Mouse (Mus musculus): Measurements from ENCODE around the gene Tlk1.
"Not testable (repeated sequence)": the region's sequence is repeated elsewhere in the genome, so short reads cannot be mapped to it uniquely, and the experiment has no call there.

The Tlk1 gene

DNA sequence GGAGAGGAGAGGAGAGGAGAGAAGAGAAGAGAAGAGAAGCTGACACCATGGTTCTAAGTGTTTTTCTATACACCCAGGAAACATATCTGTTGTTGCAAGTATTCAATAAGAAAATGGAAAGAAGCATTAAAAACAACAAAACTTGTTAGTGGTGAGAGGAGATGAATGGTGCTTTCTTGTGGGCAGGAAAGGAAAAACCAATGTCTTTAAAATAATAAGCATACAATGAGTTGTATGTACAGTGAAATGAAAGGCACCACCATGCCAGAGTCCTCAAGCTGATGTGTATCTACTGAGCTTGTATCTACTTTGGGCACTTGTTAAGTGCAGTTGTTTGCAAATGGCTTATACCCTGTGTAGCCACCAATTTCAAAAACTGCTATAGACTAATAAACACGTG lies 7.7 kb upstream of the Tlk1 start:
- no peak for DNase-seq (ENCODE audit: low read depth, low spot score)

DNA sequence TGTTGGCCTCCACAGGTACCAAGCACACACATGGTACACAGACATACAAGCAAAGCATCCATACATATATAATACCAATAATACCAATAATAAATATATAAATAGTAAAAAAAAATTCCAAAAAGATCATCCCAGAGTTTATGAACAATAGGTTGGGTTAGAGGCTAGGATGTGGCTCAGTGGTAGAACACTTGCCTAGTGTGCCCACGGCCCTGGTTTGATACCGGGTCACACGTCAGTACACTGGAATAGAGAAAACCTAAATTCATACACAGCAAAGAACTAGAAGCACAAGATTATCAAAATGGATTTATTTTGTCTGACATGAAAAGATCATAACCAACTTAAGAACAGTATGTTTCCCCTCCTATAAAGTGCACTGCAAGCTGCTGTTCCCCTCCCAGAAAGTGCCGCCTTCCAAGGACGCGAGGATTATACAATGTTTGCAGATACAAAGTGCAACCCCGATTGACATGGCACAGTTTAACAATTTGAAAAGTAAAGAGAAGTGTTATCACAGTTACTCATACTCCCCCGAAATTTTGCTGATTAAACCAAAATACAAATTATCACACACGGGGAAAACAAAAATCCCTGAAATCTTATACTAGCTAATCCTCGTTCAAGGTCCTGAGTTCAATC lies 6.3 kb upstream of the Tlk1 start:
- no peak for DNase-seq (ENCODE audit: low read depth, low spot score)

DNA sequence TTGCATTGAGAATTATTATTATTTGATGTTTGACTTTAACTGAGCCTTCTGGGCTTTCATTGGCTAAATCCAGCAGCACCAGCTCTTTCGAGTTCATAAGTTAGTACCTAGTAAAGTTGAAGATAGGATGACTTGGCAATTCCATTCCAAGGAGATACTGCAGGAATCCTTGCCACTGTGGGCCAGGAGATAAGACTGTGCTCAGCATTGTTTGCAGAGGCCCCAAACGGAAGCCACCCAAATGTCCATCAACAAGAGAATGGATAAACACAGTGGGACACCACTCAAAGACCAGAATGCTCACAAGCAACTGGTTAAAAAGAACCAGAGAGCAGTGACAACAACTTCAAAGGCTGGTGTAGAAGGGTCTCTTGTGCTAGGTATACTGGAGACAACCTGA lies 5.2 kb upstream of the Tlk1 start:
- no peak for DNase-seq (ENCODE audit: low read depth, low spot score)

DNA sequence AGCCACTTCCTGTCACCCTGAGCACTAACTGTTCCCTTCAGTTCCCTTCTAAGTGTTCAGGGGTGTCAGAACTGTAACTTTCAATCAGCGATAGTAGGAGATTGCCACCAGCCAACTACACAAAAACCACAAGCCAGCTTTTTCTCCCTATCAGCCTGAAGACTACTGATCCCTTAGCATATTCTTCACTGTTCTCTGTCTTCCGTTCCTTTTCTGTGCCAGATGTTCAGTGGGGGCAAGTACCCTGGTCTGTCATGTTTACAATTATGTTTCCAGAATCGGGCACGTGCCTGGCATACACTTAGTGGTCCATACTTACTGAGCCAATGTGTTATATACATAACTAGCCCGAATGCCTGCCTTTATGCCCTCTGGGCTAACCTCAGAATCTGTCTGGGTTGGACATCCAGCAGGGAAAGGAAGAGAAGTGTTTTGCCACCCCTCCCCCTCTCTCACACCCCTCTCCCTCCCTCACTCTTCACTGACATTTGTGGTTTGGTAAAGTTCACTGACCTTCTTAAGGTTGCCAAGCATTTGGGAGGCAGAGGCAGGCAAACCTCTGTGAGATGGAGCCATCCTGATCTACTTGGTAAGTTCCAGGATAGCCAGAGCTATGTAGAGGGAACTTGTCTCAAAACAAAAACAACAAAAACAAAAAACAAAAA lies 4.5 kb upstream of the Tlk1 start:
- DNase-seq (ENCODE audit: low read depth, low spot score), result no peak

DNA sequence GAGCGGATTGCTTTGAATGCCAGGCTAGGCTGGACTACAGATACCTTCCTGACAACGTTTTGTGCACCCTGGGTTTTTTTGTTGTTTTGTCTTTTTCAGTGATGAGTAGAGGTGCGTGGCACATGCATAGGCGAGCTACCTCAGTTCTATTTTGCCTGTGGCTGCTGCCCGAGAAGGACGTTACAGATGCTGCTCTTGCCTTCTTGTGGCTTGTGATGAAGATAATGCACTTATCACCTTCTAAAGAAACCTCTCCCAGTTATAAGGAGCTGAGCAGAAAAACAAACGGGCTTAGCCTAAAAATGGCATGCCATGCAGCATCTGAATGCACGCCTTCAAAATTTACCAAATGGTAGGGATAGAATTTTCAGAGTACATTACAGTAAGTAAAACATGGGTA lies 2.3 kb upstream of the Tlk1 start:
- DNase-seq (ENCODE audit: low read depth, low spot score), result no peak

DNA sequence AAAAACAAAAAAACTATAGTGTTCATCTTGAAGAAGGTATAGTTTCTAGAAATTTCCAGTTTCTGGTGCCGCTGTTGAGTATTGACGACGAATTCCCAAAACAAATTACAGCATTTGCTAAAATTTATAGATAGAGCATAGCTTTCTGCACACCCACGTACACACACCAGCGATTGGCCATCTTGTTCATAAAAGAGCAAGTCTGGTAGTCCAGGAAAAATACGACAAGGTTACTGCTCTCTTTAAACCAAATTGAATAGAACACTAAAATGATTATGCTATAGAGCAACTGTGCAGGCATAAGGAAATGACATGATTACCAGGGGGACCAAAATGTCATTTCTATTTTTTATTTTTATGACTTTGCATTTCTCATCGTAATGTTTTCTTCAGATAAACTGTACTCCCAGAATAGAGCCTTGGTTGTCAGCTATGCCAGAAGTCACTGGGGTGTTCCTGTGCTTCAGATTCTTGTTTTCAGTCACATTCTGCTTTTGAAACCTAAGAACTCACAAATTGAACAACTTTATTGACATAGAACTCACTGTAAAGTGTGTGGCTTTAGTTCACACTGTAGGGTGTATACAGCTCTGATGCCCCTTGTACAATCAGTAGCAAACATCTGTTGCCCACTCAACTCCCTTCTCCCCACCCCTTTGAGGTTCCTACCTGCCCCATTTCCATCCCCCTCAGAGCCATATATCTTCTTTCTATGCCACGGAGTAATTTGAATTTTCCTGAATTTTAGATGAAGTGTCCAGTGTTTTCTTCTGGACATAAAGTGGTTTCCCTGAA lies 1.1 kb upstream of the Tlk1 start:
- no peak for DNase-seq (ENCODE audit: low read depth, low spot score)

DNA sequence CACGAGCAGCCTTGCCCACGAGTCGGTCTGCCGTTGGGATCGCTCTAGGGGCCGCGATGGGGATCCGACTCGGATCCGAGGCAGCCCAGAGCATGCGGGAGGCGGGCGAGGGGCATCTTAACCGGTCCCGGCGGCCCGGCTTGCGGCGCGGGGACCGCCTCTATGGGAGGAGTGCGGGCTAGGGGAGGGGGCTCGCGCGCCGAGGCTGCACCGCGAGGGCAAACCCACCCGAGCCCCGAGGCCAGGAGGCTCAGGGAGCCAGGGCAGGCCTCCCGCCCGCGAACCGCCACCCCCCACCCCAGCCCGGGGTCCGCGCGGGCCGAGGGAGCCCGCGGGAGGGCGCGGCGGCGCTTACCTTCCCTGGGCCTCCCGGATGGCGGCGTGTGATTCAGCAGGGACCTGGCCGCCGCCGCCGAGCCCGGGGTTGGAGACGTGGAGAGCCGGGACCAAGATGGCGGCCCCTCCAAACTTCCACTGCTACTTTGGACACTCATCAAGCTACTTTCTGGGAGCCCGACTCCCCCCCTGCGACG lies 624 bp downstream of the Tlk1 start:
- no peak for DNase-seq (ENCODE audit: low read depth, low spot score)

DNA sequence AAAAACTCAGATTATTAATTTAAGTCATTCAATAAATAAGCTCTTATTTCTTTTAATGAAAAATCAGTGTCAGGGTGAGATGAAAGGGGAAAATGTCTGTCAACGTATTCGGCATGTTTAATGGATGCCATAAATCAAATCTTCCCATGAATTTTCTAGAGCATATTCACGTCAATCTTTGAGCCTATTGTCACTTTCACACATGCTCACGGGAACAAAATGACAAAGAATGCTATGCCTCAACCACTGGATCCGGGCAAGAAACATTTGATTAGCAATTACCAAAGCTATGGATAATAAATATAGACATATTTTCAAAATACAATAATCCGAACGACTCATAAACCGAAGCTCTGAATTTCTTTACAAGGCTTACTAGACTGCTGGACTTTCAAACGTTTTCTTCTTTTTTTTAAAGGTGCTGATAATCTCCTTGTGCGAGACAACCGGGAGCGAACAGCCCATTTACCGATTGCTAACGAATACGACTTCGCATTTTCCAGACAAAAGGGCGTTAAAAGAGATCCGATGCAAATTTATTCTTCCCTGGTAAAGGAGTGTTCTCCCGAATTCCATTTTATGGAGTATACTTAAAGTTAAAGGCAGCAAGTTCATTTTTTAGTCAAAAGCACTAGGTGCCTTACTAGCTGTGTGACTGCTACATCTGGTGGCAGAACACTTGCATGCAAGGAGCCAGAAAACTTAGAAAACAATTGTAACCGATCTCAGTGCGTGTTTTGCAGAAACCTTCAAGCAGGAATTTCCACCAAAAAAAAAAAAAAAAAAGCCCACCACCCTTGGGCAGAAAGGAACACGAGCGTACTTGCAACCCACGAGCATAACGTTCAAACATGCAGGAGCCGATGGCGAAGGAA lies 1.4 kb downstream of the Tlk1 start:
- peak; percentile 74 for DNase-seq (ENCODE audit: low read depth, low spot score)

DNA sequence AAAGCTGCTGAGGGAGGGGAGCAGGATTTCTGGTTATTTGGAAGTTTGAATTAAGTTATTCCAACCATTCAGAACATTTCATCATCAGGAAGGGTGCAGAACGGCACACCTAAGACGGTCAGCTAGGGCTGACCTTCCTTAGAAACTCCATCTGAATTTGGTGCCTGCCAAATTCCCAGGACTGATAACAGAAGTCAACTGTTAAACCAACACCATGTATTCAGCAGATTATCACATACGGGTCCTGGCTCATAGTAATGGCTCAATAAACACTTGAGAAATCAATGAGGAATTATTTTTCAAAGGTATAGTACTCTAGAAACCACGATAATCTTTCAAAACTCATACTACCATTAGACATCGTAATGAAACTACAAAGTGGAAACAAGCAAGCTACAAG lies 2.1 kb downstream of the Tlk1 start:
- no peak for DNase-seq (ENCODE audit: low read depth, low spot score)

DNA sequence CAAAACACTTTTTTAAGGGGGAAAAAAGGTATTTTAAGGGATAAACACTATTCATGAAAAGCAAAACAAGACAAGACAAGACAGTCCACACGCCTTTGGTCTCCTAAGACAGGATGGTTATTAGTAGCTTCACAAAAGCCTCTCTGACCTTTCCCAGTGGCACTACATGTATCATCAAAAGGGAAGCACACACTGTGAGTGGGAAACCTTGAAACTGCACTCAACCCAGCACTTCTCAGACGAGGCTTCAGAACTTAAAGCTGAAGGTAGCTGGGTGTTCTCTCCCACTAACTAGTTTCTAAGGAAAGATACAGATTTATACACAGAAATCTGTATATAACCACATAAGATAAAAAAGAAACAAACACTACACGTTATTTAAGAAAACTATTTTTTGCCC lies 8.6 kb downstream of the Tlk1 start:
- no peak for DNase-seq (ENCODE audit: low read depth, low spot score)

DNA sequence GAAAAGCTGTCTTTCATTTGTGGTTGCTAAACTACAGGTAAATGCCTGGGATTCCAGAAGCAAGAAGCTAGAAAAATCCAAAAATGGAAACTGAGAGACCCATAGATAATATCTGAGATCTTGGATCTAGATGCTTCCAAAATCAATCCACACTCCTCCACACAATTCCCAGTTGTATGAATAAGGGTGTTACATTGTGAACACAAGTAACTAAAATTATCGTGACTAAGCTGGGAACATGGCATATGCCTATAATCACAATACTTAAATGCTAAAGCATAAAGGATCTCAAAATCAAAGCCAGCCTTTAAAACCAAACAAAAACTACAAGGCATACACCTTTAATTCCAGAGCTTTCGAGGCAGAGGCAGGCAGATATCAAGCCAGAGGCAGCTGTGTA lies 9.5 kb downstream of the Tlk1 start:
- peak; percentile 67 for DNase-seq (ENCODE audit: low read depth, low spot score)

DNA sequence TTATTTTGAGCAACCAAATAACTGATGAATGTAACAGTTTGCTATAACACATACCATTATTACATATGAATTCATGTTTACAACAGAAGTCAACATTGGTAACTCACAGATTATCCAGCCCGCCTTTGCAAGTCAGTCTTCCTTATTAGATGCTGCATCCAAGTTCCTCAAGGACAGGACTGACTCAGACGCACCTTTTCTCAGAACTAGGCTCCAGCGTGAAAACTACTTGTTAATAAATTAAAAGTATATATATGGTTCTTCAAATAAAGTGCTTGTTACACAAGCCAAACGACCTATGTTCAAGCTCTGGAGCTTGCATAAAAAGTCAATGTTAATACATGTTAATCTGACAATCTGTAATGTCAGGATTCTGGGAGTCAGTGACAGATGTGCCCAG lies 11.9 kb downstream of the Tlk1 start:
- no peak for DNase-seq (ENCODE audit: low read depth, low spot score)

DNA sequence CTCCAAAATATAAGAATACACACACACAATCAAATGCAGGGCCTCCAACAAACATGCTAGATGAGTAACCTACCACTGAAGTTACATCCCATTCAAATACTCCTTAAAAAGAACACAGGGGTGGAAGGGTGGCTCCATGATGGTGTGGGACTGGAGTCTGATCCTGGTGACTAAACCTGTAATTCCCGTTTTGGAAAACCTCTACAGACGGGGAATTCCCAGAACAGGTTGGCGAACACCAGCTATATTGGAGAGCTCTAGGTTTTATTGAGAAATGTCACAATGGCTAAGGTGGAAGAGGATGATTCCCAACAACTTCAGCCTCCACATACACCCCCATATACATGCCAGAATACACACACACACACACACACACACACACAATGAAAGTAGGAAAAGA lies 14.1 kb downstream of the Tlk1 start:
- DNase-seq (ENCODE audit: low read depth, low spot score), result no peak

DNA sequence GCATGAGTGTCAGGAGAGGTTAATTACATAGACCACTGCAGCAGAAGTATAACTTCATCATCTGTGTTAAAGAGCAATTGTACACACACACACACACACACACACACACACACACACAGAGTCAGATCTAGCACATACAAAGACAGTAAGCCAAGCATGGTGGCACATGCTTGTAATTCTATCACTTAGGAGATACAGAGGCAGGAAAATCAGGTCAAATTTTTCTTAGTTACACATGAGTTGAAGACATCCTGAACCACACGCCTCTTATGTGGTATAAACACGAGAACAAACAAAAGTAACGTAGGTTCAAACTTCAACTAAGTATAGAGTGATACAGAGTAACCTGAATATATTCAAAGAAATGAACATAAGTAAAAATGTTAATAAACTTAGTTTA lies 15.6 kb downstream of the Tlk1 start:
- DNase-seq (ENCODE audit: low read depth, low spot score), result no peak

DNA sequence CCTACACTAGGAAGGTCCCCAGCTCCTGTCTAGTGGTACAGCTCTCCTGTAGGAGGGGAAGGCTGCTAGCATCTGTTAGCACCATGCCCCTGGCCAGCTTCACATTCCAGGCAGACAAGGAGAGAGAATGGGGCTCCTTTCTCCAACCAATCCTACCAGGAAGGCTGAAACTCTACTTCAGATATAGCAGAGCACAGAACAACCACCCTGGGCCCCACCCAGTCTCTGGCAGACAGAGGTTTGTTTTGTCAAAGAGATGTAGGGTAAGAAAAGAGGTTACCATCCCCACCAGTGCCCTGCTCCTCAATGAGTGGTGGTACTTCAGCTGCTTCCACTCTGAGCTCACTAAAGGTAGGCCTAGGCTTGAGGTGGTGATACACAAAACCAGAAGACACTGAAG lies 16.8 kb downstream of the Tlk1 start:
- DNase-seq (ENCODE audit: low read depth, low spot score), result no peak

DNA sequence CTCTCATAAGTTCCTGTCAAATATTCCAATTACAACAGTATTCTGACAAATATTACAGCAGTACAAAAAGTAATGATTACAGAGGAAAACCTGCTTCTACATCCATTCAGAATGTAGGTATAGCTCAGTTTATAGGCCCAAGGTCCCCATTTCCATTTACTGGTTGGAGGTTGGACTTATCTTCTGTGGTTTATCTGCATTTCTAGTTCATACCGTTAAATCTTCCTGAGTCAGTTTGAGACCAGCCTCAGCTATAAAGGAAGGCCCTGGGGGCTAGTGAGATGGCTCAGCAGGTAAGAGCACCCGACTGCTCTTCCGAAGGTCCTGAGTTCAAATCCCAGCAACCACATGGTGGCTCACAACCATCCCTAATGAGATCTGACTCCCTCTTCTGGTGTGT lies 17.9 kb downstream of the Tlk1 start:
- DNase-seq (ENCODE audit: low read depth, low spot score), result not testable (repeated sequence)

DNA sequence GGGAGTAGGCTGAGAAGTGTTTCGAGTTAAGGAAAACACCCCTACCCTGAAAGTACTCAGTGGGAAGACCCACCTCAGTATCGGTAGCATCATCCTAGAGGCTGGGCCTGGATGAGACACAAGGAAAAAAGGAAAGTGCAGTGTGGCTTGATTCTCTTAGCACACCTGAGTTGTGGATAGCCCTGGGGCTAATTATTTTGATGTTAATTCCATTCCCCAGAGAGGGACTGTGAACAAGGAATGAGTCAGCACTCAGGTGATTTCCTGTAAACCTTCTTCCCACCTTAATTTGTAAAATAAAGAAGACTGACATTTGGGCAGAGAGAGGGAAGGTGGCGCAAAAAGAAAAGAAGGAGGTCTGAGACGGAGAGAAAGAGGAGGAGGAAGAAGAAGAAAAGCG lies 19.5 kb downstream of the Tlk1 start:
- no peak for DNase-seq (ENCODE audit: low read depth, low spot score)

DNA sequence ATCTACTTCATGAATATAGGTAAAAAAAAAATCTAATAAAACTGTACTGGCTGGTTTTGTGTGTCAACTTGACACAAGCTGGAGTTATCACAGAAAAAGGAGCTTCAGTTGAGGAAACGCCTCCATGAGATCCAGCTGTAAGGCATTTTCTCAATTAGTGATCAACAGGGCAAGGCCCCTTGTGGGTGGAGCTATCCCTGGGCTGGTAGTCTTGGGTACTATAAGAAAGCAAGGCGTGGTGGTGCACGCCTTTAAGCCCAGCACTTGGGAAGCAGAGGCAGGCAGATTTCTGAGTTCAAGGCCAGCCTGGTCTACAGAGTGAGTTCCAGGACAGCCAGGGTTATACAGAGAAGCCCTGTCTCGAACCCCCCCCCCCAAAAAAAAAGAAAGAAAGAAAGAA lies 21.8 kb downstream of the Tlk1 start:
- not testable (repeated sequence) for DNase-seq (ENCODE audit: low read depth, low spot score)

DNA sequence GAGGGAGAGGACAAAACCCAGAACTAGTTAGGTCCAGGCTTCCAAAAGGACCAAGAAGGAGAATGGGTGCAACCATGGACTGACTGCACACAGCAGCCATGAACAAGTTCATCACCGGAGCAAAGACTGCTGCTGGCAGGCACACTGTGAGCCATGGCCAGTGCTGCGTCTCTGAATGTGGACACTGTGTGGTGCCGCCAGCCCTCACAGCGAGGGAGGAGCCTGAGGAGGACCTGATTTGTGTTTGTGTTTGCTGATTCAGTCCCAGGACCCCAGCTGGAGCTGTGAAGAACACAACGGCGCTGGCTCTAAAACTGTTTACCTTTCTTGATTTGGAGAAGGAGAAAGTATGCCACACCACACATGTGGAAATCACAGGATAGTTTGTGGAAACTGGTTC lies 22.9 kb downstream of the Tlk1 start:
- no peak for DNase-seq (ENCODE audit: low read depth, low spot score)

DNA sequence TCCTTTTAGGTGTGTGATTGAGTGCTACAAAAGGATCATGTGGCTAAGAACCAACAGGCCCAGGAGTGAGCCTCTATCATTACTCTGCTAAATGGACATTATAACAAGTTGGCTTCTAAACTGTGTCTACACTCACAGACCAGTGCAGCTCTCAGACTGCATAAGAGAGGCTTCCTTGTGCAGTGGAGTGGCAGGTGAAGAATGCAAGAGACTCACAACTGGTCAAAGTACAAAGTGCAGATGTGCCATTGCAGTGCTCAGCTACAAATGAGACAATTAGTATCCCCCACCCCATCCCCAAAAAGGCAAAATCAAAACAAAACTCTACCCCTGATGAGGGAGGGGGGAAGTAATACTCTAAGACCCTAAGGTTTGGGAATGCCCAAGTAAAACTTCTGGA lies 24.0 kb downstream of the Tlk1 start:
- DNase-seq (ENCODE audit: low read depth, low spot score), result no peak

DNA sequence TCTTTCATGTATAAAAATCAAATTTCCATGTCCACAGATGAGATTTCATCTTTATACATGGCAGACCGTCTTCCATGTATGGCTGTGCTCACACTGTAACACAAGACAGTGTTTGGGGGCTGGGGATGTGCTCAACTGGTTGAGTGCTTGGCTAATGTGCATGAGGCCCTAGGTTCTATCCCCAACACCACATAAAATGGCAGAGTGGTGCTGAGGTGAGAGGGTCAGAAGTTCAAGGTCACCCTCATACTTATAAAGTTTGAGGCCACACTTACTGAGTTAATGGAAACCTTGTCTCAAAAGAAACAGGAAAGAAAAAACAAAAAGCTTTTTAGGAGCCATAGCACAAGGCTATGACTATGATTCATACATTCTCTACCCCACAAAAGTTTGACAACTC lies 25.1 kb downstream of the Tlk1 start:
- DNase-seq (ENCODE audit: low read depth, low spot score), result no peak

DNA sequence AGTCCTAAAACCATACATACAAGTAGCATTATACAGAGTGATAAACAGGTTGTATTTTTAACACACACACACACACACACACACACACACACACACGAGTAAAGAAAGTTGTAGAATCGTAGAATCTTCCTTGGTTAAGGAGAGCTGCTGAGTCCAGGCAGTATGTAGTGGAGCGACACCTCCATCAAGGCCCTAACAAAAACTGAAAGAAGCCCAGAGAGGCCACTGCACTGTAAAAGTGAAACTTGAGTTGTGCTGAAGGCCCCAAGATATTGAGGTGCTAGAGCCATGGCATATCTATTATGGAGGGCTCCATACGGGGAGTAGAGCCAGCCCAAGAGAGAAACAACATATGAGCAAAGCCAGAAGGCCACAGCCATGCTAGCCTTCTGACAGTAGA lies 32.3 kb downstream of the Tlk1 start:
- DNase-seq (ENCODE audit: low read depth, low spot score), result no peak

Data from telencephalon, adult 2 months (tissue).